Mouse (Mus musculus) liver, embryonic 11.5 days (tissue): ENCODE data around the gene Btla. TPM values are rescaled to one million over a fixed set of nuclear protein-coding genes. Genes with fewer than 3 reads are reported as not detected.

Experiments
- ATAC-seq: fragments of 200-750 bp; cut with Nextera tagmentation; replicated peaks from 2 replicates; pipeline ENCODE4 v1.8.0; 2017; ENCODE audit warnings: moderate number of reproducible peaks, mild to moderate bottlenecking, moderate TSS enrichment, moderate library complexity; ENCODE audit not compliant: low FRiP score
- DNase-seq: peaks from one replicate; pipeline ENCODE4 v3.0.0-alpha.2; 2017; ENCODE audit warnings: low spot score
- H3K27ac ChIP-seq: fragments of 300-500 bp; sonication (generic); 2 replicates; pipeline ENCODE4 v1.5.1; 2014; ENCODE audit warnings: mild to moderate bottlenecking, low read depth, low read length, control low read depth
- H3K27me3 ChIP-seq: fragments of 300-500 bp; sonication (generic); replicated peaks from 2 replicates; pipeline ENCODE4 v1.6.1; 2014; ENCODE audit warnings: low read length, mixed read lengths; ENCODE audit not compliant: control insufficient read depth, insufficient read depth
- H3K36me3 ChIP-seq: fragments of 300-500 bp; sonication (generic); 2 replicates; pipeline ENCODE4 v1.6.1; 2014; ENCODE audit warnings: mild to moderate bottlenecking, low read length, moderate library complexity, mixed read lengths; ENCODE audit not compliant: control insufficient read depth, insufficient read depth
- H3K4me1 ChIP-seq: fragments of 300-500 bp; sonication (generic); replicated peaks from 2 replicates; pipeline ENCODE4 v1.6.1; 2014; ENCODE audit warnings: low read length, mixed read lengths; ENCODE audit not compliant: control insufficient read depth, insufficient read depth
- H3K4me2 ChIP-seq: fragments of 300-500 bp; sonication (generic); 2 replicates; pipeline ENCODE4 v1.6.1; 2014; ENCODE audit warnings: mild to moderate bottlenecking, control low read depth, moderate library complexity
- H3K4me3 ChIP-seq: fragments of 300-500 bp; sonication (generic); 2 replicates; pipeline ENCODE4 v1.5.1; 2014; ENCODE audit warnings: low read depth, low read length, control low read depth
- H3K9ac ChIP-seq: fragments of 300-500 bp; sonication (generic); 2 replicates; pipeline ENCODE4 v1.6.1; 2014; ENCODE audit warnings: low read depth, low read length, control low read depth
- H3K9me3 ChIP-seq: fragments of 300-500 bp; sonication (generic); 2 replicates; pipeline ENCODE4 v1.6.1; 2016; ENCODE audit warnings: low read length, inconsistent platforms, mixed read lengths; ENCODE audit not compliant: control insufficient read depth
- WGBS: fragments of 180-500 bp; shearing (Covaris S2); extraction: QIAGEN DNeasy Blood & Tissue Kit; methylation state at CpG from one replicate; pipeline ENCODE4 v1.1.7; 2014; 5-methylcytosine and 5-hydroxymethylcytosine counted together
- polyA plus RNA-seq: library from polyadenylated mRNA; unstranded; fragments of >200 nt; fragmentation: Nextera tagmentation; extraction: Ambion mirVana; gene quantifications from 2 replicates; pipeline ENCODE4 v1.2.1, GENCODE M21; 2014

The Btla gene
- polyA plus RNA-seq, 1 experiment from 2014 or later: 0.59 TPM

DNA sequence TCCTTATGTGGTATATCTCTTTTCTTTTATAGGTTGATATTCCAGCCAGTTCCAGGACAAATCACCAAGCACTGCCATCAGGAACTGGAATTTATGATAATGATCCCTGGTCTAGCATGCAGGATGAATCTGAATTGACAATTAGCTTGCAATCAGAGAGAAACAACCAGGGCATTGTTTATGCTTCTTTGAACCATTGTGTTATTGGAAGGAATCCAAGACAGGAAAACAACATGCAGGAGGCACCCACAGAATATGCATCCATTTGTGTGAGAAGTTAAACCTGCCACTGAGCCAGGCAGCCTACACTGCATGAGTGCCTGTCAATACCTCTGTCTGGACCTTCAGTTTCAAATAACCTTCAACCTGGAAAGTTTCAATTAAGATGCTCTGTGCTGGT is 26.2 kb downstream of the Btla start:
- Histone ChIP-seq H3K9ac (no peak overlapping the region), H3K27me3 (no peaks in the 10 kb centered on the region), H3K36me3 (no peaks in the 10 kb centered on the region), H3K27ac (no peak overlapping the region), H3K9me3 (no peaks in the 10 kb centered on the region), H3K4me2 (no peak overlapping the region), H3K4me1 (no peaks in the 10 kb centered on the region), H3K4me3 (no peak overlapping the region)
- ATAC-seq (no peak), DNase-seq (no peak)

DNA sequence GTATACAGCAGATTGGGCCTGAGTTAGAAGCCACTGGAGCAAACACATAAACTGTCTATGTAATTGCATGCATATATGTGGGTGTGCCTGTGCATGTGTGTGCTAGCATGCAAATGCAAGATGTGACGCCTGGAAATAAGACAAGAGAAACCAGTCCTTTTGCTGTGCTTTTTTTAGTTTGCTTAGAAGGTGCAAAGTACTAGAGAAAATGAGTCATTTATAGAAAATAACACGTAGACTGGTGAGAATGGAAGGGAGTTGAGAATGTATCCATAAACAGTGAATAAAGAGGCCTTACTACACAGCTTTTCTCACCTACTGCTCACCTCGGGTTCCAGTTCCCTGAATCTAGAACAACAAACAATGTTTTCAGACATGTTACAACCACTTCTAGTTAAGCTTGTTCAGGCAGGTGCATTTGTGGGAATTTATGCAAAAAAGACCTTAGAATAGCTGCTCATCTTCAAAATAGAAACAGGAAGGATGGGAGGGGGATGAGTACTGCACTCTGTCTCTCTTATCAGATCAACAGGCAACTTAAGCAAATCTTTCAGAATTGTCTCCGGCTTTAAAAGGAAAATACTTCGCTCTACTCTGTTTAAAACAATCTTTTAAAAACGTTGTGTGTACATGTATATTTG is 27.8 kb downstream of the Btla start:
- DNase-seq: no peak
- no peak for ATAC-seq
- Histone ChIP-seq H3K9me3 (no peaks in the 10 kb centered on the region), H3K27ac (no peak overlapping the region), H3K27me3 (no peaks in the 10 kb centered on the region), H3K4me3 (no peak overlapping the region), H3K4me2 (no peak overlapping the region), H3K4me1 (no peaks in the 10 kb centered on the region), H3K9ac (no peak overlapping the region), H3K36me3 (no peaks in the 10 kb centered on the region)
- 60% methylated on average over 6 of the region's 6 CpGs for WGBS

DNA sequence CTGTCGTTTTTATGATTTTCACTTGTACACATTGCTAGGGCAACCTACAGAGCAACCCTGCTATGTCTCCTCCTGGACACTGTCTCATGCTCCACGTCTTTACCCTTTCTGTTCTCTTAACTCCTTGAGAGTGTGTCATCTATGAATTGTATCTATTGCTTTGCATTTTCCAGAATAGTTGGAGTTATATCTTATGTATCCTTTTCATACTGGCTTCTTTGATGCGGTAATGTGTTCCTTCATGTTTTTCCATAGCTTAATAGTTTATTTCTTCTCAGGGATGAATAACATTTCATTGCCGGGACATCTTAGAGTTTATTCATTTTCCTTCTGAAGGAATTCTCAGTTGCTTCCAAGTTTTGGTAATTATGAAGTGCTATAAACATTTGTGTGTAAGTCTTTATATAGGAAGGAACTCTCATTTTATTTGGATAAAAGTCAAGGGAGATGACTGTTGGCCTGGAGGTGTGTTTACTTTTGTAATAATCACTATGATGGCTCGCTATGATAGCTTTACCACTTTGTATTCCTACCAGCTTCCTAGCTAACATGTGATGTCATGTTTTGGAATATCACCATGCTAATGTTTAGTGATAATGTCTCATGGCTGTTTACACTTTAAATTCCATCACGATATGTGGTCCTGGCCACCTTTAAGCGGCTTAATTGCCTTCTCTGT is 31.2 kb downstream of the Btla start:
- DNase-seq: no peak
- whole genome bisulfite sequencing: 84% methylated on average over 7 of the region's 7 CpGs
- Histone ChIP-seq H3K36me3 (no peaks in the 10 kb centered on the region), H3K9me3 (no peaks in the 10 kb centered on the region), H3K4me3 (no peak overlapping the region), H3K27ac (no peak overlapping the region), H3K27me3 (no peaks in the 10 kb centered on the region), H3K4me1 (no peaks in the 10 kb centered on the region), H3K4me2 (no peak overlapping the region), H3K9ac (no peak overlapping the region)
- ATAC-seq: no peak

DNA sequence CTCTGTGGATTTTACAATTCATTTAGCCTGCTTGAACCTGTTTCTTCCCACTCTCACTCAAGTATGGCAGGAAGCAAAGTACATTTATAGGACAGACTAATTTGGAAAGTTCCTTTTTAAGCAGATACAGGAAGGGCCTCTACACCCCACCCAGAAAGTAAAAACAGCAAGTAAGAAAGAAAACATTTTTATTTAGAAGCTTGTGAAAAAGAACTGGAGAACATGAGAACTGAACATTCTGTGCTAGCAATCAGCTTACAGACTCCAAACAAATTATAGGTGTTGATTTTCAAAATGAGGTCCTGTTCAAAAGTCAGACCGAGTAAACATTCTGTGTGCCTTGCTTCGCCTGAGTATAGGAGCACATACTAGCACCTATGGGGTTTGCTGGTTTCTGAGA is 32.8 kb downstream of the Btla start:
- WGBS: 70% methylated on average over 2 of the region's 2 CpGs
- H3K4me3 ChIP-seq: no peak overlapping the region
- ATAC-seq: no peak
- no peaks in the 10 kb centered on the region for H3K9me3 ChIP-seq
- no peaks in the 10 kb centered on the region for H3K4me1 ChIP-seq
- H3K9ac ChIP-seq: no peak overlapping the region
- no peak overlapping the region for H3K4me2 ChIP-seq
- DNase-seq: no peak
- no peak overlapping the region for H3K27ac ChIP-seq
- H3K36me3 ChIP-seq: no peaks in the 10 kb centered on the region
- no peaks in the 10 kb centered on the region for H3K27me3 ChIP-seq

DNA sequence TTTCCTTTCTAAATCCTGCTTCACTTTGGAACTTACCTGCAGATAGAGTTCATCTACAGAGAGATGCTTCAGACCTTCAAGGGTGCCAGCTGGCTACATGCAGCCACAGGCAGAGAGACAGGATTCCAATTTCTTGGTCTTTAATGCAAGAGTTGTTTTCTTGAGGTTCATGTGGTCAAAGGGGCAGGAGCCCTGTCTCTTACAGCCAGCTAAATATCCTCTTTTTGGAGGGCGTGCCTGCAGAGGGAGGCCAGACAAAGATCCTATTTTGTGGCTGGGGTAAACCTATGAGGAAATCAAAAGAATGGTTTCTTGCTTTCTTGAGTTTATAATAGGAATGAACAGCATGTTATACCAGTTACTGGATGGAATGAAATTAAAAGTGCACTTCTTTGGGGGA is 33.5 kb downstream of the Btla start:
- DNase-seq: no peak
- H3K36me3 ChIP-seq: no peaks in the 10 kb centered on the region
- no peak overlapping the region for H3K4me2 ChIP-seq
- no peaks in the 10 kb centered on the region for H3K27me3 ChIP-seq
- 57% methylated on average over 1 of the region's 1 CpGs for WGBS
- H3K9me3 ChIP-seq: no peaks in the 10 kb centered on the region
- H3K4me3 ChIP-seq: no peak overlapping the region
- no peak overlapping the region for H3K27ac ChIP-seq
- no peaks in the 10 kb centered on the region for H3K4me1 ChIP-seq
- H3K9ac ChIP-seq: no peak overlapping the region
- no peak for ATAC-seq

DNA sequence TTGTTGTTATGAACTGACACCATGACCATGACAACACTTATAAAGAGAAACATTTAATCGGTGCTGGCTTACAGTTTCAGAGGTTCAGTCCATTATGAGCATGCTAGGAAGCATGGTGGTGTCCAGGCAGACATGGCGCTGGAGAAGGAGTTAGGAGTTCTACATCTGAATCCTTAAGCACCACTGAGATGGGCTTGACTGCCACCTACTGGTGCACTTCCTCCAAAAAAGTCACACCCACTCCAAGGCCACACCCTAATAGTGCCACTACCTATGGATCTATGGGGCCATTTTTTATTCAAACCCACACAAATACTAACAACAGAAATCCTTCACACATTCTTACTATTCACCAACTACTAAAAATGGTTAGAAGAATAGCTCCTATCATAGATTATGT is 35.5 kb downstream of the Btla start:
- H3K36me3 ChIP-seq: no peaks in the 10 kb centered on the region
- H3K27ac ChIP-seq: no peak overlapping the region
- no peak overlapping the region for H3K4me3 ChIP-seq
- no peaks in the 10 kb centered on the region for H3K9me3 ChIP-seq
- no peaks in the 10 kb centered on the region for H3K4me1 ChIP-seq
- WGBS: 71% methylated on average over 2 of the region's 2 CpGs
- no peak for ATAC-seq
- no peak overlapping the region for H3K4me2 ChIP-seq
- H3K9ac ChIP-seq: no peak overlapping the region
- no peaks in the 10 kb centered on the region for H3K27me3 ChIP-seq
- no peak for DNase-seq

DNA sequence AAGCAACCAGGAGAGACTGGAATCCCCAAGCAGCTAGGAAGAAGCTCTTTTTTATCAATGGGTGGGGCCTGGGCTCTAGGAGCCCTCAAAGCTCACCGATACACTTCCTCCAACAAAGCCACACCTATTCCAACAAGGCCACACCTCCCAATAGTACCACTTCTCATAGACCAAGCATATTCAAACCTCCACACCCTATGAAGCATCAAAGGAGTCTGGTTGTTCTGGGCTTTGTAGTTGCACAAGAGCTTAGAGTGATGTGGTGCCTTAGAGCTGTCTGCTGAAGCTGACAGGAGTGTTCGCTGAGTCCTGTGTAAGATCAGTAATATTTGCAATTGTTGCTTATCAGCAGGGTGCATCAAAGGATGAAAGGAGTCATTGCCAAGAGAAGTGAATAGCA is 37.2 kb downstream of the Btla start:
- ATAC-seq (no peak), DNase-seq (no peak)
- Histone ChIP-seq H3K36me3 (no peaks in the 10 kb centered on the region), H3K27ac (no peak overlapping the region), H3K27me3 (no peaks in the 10 kb centered on the region), H3K4me1 (no peaks in the 10 kb centered on the region), H3K4me3 (no peak overlapping the region), H3K4me2 (no peak overlapping the region), H3K9me3 (no peaks in the 10 kb centered on the region), H3K9ac (no peak overlapping the region)
- 73% methylated on average over 2 of the region's 2 CpGs for WGBS

DNA sequence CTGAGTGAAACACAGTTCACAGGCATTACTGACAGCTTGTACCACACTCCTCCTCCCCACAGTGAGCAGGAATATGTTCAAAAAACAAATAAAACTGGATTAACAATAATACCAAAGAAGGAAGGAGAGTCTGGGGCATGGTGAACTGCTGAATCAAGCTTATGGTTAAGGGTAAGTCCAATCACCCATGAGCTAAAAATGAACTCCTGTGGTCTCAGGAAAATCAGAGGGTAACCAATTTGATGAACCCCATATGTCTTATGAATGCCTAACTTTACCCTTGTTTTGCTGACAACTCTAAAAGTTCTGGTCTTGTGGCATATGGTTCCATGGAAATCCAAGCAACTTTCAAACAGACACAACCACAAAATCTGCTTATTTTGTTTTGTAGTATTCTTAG is 37.9 kb downstream of the Btla start:
- no peaks in the 10 kb centered on the region for H3K9me3 ChIP-seq
- H3K4me3 ChIP-seq: no peak overlapping the region
- H3K4me1 ChIP-seq: no peaks in the 10 kb centered on the region
- no peak overlapping the region for H3K9ac ChIP-seq
- ATAC-seq (no peak), DNase-seq (no peak)
- H3K4me2 ChIP-seq: no peak overlapping the region
- no peaks in the 10 kb centered on the region for H3K27me3 ChIP-seq
- H3K27ac ChIP-seq: no peak overlapping the region
- no peaks in the 10 kb centered on the region for H3K36me3 ChIP-seq

DNA sequence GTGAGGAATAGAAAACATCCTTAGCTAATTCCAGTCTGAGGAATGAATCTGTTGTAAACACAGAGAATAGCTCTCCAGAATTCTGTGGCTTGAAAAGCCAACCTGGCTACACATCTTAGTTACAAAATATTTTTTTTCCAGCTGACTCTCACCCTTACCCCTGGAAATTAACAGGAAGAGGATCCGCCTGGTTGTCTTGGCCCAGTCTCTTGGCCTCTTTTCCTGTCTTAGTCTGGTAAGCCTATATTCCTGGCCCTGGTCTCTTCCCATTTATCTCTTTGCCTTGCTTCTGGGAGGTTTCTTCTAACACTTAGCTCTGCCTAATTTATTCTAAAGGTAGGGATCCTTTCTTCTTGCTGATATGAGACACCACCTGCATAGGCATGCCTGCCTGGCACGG is 45.8 kb downstream of the Btla start:
- no peaks in the 10 kb centered on the region for H3K4me1 ChIP-seq
- ATAC-seq: no peak
- H3K9me3 ChIP-seq: no peaks in the 10 kb centered on the region
- no peak overlapping the region for H3K4me2 ChIP-seq
- no peak overlapping the region for H3K27ac ChIP-seq
- 72% methylated on average over 2 of the region's 2 CpGs for WGBS
- H3K9ac ChIP-seq: no peak overlapping the region
- no peak overlapping the region for H3K4me3 ChIP-seq
- DNase-seq: no peak
- no peaks in the 10 kb centered on the region for H3K36me3 ChIP-seq
- H3K27me3 ChIP-seq: no peaks in the 10 kb centered on the region
